Mouse (Mus musculus): ENCODE measurements around the gene Degs2.

Gene Degs2

GRCm38 (mm10) chr12:108653358-108654335, 48.5 kb downstream of the Degs2 start:
- DNase-seq (ENCODE audit: low spot score in 2 of 2) = no peak

- DNase-seq (ENCODE audit: low spot score in 2 of 2) = peak in 1 of 2 experiments; percentile 20
Observed at GRCm38 (mm10) chr12:108651053-108651660, 51.0 kb downstream of the Degs2 start.

GRCm38 (mm10) chr12:108647784-108648183, 54.3 kb downstream of the Degs2 start:
- no peak for DNase-seq (ENCODE audit: low spot score in 2 of 2)

- no peak for DNase-seq (ENCODE audit: low spot score in 2 of 2)
Observed at GRCm38 (mm10) chr12:108646234-108646633, 55.9 kb downstream of the Degs2 start.

- no peak for DNase-seq (ENCODE audit: low spot score in 2 of 2)
Observed at GRCm38 (mm10) chr12:108642019-108642418, 60.1 kb downstream of the Degs2 start.

GRCm38 (mm10) chr12:108639126-108639525, 63.0 kb downstream of the Degs2 start:
- DNase-seq (ENCODE audit: low spot score in 2 of 2) = no peak

- no peak for DNase-seq (ENCODE audit: low spot score in 2 of 2)
Observed at GRCm38 (mm10) chr12:108637440-108637839, 64.7 kb downstream of the Degs2 start.

GRCm38 (mm10) chr12:108635501-108635900, 66.6 kb downstream of the Degs2 start:
- no peak for DNase-seq (ENCODE audit: low spot score in 2 of 2)

GRCm38 (mm10) chr12:108634031-108634430, 68.1 kb downstream of the Degs2 start:
- no peak for DNase-seq (ENCODE audit: low spot score in 2 of 2)

- no peak for DNase-seq (ENCODE audit: low spot score in 2 of 2)
Observed at GRCm38 (mm10) chr12:108632501-108632900, 69.6 kb downstream of the Degs2 start.

- no peak for DNase-seq (ENCODE audit: low spot score in 2 of 2)
Observed at GRCm38 (mm10) chr12:108630741-108631688, 71.1 kb downstream of the Degs2 start.

- no peak for DNase-seq (ENCODE audit: low spot score in 2 of 2)
Observed at GRCm38 (mm10) chr12:108629556-108629955, 72.6 kb downstream of the Degs2 start.
